Mouse (Mus musculus) right cerebral cortex, adult 18-20 months (tissue): ENCODE measurements around the gene Kctd17.

ENCODE experiments used
- DNase-seq: peaks from one replicate; pipeline ENCODE4 v3.0.0; 2022; ENCODE audit warnings: mixed read lengths

Gene Kctd17

GRCm38 (mm10) chr15:78428391-78429138 lies at the start of gene Kctd17:
Kctd17 (plus strand) TSS chr15:78428564.
- DNase-seq, result peak; percentile 91

GRCm38 (mm10) chr15:78380208-78380607 lies 48.2 kb upstream of the Kctd17 start:
- DNase-seq, result no peak

DNA sequence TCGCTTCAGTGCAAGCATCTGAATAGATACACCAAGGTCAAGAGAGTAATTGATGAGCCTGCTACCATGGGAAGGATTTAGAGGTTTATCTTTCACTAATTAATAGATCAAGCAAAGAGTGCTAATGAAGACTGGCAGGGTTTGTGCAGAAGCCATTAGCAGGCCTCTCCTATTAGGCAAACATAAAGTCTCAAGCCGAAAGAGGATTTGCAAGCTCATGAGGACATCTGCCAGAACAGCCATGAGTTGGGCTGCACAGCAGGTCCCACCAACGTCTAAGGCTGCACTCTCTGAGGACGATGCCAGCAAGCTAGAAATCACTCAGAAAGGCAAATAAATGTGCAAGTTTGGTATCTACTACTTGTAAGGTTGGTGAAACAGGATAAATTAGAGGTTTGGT lies 47.6 kb upstream of the Kctd17 start:
- no peak for DNase-seq

DNA sequence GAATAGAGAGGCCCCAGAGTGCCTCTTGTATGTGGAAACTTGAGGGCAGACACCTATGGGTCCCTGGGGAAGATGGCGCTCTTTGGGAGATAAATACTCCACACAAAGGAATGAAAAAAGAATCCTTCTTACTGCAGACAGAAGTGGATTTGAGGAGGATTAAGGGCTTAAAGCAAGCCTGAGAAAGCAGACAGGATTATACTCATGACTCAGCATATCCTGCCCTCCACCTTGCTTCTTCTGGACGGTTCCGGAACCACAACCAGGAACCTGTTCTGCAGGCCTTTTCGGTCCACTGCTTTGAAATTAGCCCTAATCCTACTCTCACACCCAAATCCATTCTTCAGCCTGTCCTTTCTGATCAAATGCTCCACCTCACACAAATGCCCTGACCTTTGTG lies 46.2 kb upstream of the Kctd17 start:
- DNase-seq, result no peak

DNA sequence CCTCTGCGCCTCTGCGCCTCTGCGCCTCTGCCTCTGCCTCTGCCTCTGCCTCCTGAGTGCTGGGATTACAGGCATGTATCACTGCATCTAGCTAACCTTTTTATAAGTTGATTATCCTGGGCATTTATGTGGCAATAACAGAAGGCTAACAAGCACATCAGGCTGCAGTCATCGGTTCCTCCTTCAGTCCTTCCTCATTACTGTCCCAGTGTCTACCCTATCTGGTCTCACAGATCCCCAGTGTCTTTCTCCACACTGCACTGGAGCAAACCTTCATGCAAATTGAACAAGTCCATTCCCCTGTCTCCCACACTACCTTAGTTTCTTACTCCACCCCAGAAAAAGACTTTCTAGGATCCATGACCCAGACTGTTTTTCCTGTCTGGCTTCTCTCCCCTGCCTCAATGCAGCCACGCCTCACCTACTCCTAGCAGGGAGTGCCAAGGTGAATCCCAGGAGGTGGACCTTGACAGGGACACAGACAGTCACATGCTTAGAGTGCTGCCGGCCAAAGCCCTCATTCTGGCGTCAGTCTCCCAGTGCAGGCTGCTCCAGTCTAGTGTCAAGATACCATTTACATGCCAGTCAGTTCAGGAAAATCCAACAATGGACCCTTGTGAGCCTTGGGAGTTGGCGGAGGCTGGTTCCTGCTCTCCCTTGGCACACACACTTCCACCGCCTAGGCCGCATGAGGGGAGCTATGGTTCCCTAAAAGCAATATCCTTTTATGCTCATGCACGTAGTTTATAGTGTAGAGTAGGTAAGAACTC lies 44.7 kb upstream of the Kctd17 start:
- DNase-seq, result peak; percentile 61

GRCm38 (mm10) chr15:78384220-78385116 lies 43.9 kb upstream of the Kctd17 start:
- peak; percentile 35 for DNase-seq

- DNase-seq, result no peak
Measured at GRCm38 (mm10) chr15:78385564-78385963, 42.8 kb upstream of the Kctd17 start.

- no peak for DNase-seq
Measured at GRCm38 (mm10) chr15:78390855-78391254, 37.5 kb upstream of the Kctd17 start.

GRCm38 (mm10) chr15:78395478-78395962 lies 32.8 kb upstream of the Kctd17 start, which contains the start of gene Tex33:
Tex33 (minus strand) TSS chr15:78395912.
- no peak for DNase-seq

DNA sequence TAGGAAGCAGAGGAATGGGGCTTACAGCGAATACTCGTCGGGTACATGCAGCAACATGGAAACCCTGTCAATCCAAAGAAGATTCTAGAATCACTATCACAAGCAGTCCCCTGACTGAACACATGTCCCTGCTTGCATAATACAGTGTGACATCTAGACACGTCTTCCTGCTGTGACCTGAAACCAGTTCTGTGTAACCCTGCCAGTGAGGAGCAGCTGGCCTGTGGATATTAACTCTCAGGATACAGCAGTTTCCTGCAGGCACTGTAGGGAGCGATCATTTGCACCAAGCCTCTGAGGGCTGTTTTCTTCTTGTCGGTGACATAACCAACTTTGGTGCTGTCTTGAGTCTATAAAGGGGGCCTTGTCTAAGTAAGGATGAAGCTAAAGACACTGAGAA lies 27.0 kb upstream of the Kctd17 start:
- no peak for DNase-seq

DNA sequence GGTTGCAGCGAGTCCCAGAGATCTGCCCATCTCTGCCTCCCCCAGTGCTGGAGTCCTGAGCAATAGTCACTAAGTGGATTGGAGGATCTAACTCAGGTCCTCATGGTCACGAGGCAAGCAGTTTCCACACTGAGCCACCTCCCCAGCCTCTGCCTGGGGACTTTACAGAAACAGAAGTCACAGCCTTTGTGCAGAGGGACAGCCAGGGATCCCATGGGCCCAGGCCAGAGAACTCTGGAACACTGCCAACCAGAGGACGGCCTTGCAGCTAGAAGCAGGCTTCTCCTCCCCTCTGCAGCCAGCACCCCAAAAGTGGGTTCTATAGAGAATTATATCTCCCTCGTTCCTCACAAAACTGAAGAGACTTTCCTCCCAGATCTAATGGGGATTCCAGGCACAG lies 26.4 kb upstream of the Kctd17 start:
- peak; percentile 40 for DNase-seq

DNA sequence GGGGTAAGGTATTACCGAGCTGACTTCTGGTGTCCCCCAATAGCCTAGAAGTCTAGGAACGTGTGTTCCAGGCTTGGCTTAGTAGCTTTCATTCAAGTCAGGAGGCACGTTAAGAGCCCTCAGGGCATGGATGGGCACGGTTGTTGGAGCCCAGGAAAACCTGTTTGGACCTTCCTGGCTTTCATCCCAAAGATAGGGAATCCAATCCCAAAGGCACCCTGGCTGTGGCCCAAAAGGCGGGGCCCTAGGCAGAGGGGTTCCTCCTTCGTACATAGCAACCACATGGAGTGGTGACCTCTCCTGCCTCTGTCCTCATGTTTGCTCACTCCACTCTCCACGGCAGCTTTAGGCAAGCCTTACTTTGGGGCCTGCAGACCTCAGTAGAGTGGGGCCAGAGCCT lies 25.9 kb upstream of the Kctd17 start:
- DNase-seq, result no peak

GRCm38 (mm10) chr15:78403301-78403741 lies 25.0 kb upstream of the Kctd17 start:
- DNase-seq, result no peak

DNA sequence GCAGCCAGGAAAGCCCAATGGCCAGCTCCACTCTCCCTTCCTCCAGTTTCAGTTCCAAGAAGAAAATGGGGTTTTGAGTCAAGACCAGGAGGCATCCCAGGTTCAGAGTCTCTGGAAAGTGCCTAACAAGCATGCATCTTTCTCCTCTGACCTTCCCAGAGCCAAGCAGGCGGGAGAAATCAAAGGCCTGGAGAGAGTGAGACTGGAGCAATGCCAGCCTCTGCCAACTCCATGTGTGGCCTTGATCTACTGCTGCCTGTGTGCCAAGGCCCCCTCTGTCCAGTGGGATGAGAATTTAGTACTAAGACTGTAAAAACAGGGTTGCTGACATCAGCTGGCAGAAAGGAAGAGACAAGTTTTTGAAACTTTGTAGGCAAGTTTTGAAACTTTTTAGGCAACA lies 24.5 kb upstream of the Kctd17 start:
- no peak for DNase-seq

DNA sequence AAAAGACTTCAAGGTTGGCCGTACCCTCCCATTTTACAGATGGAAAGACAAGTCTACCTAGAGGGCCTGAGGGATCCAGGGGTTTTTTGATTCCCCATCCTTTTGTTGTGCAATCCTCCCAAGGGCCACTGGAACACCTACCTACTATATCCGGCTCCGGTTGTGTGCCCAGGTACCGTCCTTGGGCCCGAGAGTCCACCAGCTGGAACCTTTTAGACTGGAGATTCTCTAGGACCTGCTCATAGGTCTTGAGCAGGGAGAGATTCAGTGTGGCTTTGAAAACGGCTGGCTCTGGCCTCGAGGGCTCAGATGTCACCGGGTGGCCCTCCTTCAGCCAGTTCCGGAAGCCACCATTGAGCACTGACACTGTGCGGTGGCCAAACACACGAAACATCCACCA lies 23.3 kb upstream of the Kctd17 start:
- DNase-seq, result no peak

GRCm38 (mm10) chr15:78405517-78406211 lies 22.7 kb upstream of the Kctd17 start, which contains the start of gene Tst:
Tst (minus strand) TSS chr15:78405907.
- DNase-seq, result peak; percentile 91

DNA sequence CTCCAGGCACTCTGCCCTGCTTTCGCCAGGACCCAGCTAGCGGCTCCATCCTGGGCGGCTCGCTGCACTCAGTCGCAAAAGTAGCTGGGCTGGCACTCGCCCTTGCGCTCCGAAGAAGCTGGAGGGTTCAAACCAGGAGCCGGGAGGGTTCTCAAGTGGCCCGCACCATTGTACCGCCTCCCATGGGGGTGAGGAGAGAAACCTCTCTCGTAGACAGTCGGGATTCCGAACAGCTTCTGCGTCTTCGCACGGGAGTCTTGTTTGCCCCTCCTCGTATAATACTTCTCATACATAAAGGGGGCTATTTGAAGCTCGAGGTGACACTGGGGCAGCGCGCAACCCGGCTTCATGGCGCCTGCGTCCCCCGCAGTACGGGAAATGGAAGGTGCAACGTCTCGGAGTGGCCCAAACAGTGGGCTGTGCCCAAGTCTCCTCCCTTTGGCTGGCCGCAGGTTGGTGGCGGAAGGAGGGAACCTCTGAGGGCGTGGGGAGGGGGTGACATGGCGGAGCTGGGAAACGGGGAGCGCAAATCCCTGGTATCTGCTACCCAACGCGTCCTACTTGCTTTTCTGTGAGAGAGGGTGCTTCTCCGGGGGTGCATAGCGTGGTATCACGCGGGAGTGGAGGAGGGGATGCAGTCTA lies 21.9 kb upstream of the Kctd17 start, which contains the start of gene Mpst:
Gene Mpst, plus strand, starts transcription at position 124 of the 642 bp plus-strand sequence.
- DNase-seq, result peak; percentile 90

DNA sequence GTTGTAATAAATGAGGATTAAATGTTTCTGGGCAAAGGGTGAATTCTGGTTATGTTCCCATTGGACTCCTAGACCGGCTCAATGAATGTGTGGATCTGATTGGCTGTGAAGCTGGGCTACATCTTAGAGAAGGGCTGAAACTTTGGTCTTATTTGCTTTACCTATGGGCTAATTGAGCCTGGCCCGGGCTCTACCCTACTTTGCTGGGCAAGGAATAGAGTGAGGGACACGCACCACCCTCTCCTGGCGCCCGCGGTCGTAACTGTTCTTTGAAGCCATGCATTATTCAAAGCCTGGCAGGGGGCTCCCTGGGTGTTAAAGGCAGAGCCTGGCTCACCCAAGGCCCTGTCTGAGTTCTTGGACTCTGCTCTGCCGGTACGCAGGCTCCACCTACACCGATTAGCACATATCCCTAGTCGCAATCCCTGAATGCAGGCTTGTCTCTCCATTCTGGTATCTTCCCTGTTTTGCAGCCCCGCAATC lies 18.8 kb upstream of the Kctd17 start:
- no peak for DNase-seq

DNA sequence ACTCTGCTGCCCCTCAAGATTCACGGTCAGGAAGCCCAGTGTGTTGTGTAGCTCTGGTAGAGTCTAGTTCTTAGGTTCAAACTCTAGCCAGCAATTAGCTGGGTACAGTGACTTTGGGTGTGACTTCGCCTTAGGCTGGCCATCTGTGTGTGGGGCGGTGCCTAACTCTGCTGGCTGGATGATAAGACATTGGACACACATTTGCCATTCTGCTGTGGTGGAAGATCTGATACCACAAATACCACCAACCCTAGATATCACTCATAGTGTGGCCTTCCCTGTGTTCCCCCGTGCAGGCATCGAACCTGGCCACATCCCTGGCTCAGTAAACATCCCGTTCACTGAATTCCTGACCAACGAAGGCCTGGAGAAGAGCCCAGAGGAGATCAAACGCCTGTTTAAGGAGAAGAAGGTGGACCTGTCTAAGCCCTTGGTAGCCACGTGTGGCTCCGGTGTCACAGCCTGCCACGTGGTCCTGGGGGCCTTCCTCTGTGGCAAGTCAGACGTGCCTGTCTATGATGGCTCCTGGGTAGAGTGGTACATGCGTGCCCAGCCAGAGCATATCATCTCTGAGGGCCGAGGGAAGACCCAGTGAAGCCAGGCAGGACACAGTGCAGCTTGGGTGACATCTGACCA lies 15.2 kb upstream of the Kctd17 start:
- DNase-seq, result no peak

- DNase-seq, result no peak
Measured at GRCm38 (mm10) chr15:78413719-78414117, 14.6 kb upstream of the Kctd17 start.

DNA sequence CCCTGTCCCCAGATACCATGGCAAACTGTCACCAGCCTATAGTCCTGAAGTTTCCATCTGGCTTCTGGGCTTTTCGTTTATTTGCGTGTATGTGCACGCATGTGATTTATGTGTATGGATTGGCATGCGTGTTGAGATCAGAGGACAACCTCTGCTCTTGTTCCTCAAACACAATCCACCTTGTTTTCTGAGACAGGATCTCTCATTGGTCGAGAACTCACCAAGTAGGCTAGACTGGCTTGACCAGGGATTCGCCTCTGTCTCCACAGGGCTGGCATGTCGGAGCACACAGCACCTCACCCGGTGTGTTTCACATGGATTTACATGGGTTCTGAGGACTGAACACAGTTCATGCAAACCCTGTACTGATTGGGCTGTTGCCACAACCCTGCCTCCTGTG lies 14.2 kb upstream of the Kctd17 start:
- DNase-seq, result no peak
